Mouse (Mus musculus) heart, postnatal 0 days (tissue): ENCODE results near the gene Zranb2.

ENCODE experiments used
- CTCF ChIP-seq: IDR thresholded peaks from 2 replicates; pipeline ENCODE4 v1.5.1; 2016; ENCODE audit warnings: antibody characterized with exemption, control low read depth, low read depth
- EP300 ChIP-seq: IDR thresholded peaks from 2 replicates; pipeline ENCODE4 v1.6.1; 2016; ENCODE audit warnings: antibody characterized with exemption, low read depth

DNA sequence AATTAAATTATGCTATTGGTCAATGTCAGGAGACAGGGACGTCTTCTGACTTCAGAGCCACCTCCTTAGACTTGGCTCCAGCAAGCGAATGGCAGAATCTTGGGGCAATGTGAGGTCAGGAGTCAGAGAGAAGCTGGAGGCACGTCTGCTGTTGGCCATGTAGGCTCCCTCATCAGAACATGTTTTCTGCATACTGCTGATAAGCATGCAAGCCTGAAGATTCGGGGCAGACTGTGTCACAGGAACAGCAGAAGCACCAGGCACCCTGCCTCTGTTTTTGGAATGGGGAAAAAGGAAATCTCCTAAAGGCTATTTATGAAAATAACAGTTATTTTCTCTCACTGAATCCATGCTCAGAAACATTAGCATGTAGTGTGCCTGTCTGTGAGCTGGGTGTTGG lies 46.3 kb downstream of the Zranb2 start:
- TF ChIP-seq CTCF (no peak), EP300 (no peak)
